In genomic region chr10:112746683-112747082, GRCm38 (mm10) we compare ENCODE assay signal across 10 mouse cellular contexts.
DNase-seq lines count a peak whose midpoint lies in the region; ATAC-seq lines count a peak whose summit lies in the region.
"Had no signal": no experiment of that assay in that cellular context is flagged by ENCODE, and none has a peak within 500 bp of the region (broad histone marks: within the 10 kb centered on the region; RNA-seq: fewer than 3 reads in every experiment).

No protein-coding gene starts in this region.

- peak; percentile 82 for ATAC-seq in frontal cortex, adult (ENCODE audit: low TSS enrichment)

- no peak for DNase-seq in frontal cortex, postnatal 25 days (ENCODE audit: low spot score in 2 of 2)
- DNase-seq in left cerebral cortex, adult 11 months (ENCODE audit: low spot score): peak; percentile 19
- no peak for DNase-seq in left cerebral cortex, adult 8-10 months (ENCODE audit: low spot score in 2 of 2)
- DNase-seq in Muller cell, postnatal 12 days (ENCODE audit: inconsistent ontology term): peak; percentile 9
- peak; percentile 4 for DNase-seq in layer of hippocampus, adult 9-11 months
- no peak for DNase-seq in thymus, postnatal 14 days
- DNase-seq in cerebellum, adult 11 months: no peak
- DNase-seq: cerebellum, adult 2 months; lung, adult 2 months had no signal

Comparison
In these comparisons a context has a peak if more than half of its experiments do, and no peak if none do; other contexts are left out.
1. DNase-seq: peak in left cerebral cortex, adult 11 months (single experiment), Muller cell, postnatal 12 days (single experiment) and layer of hippocampus, adult 9-11 months (single experiment); none in frontal cortex, postnatal 25 days (0 of 2), left cerebral cortex, adult 8-10 months (0 of 2), thymus, postnatal 14 days (single experiment) and cerebellum, adult 11 months (single experiment).